Mouse (Mus musculus) forebrain, embryonic 12.5 days (tissue): ENCODE results near the gene Lrch2. TPM values are rescaled to one million over a fixed set of nuclear protein-coding genes. Genes with fewer than 3 reads are reported as not detected.

Source experiments
- ATAC-seq: fragments of 200-750 bp; cut with Nextera tagmentation; 2 replicates; pipeline ENCODE4 v1.8.0; 2017; ENCODE audit warnings: moderate TSS enrichment; ENCODE audit not compliant: low FRiP score
- H3K27ac ChIP-seq: fragments of 300-500 bp; sonication (generic); 2 replicates; pipeline ENCODE4 v1.5.1; 2016; ENCODE audit warnings: mild to moderate bottlenecking
- H3K27me3 ChIP-seq: fragments of 300-500 bp; sonication (generic); 2 replicates; pipeline ENCODE4 v1.6.1; 2016; ENCODE audit warnings: mild to moderate bottlenecking
- H3K36me3 ChIP-seq: fragments of 300-500 bp; sonication (generic); replicated peaks from 2 replicates; pipeline ENCODE4 v1.6.1; 2016; ENCODE audit warnings: mild to moderate bottlenecking
- H3K4me1 ChIP-seq: fragments of 300-500 bp; sonication (generic); 2 replicates; pipeline ENCODE4 v1.6.1; 2016
- H3K4me2 ChIP-seq: fragments of 300-500 bp; sonication (generic); 2 replicates; pipeline ENCODE4 v1.6.1; 2016; ENCODE audit warnings: mild to moderate bottlenecking, moderate library complexity
- H3K4me3 ChIP-seq: fragments of 300-500 bp; sonication (generic); replicated peaks from 2 replicates; pipeline ENCODE4 v1.5.1; 2016; ENCODE audit warnings: mild to moderate bottlenecking
- H3K9ac ChIP-seq: fragments of 300-500 bp; sonication (generic); 2 replicates; pipeline ENCODE4 v1.6.1; 2016; ENCODE audit warnings: mild to moderate bottlenecking
- H3K9me3 ChIP-seq: fragments of 300-500 bp; sonication (generic); 2 replicates; pipeline ENCODE4 v1.6.1; 2016
- WGBS: fragments of 180-500 bp; shearing (Covaris S2); methylation state at CpG from one replicate; pipeline ENCODE4 v1.1.7; 2016; 5-methylcytosine and 5-hydroxymethylcytosine counted together
- polyA plus RNA-seq: library from polyadenylated mRNA; unstranded; fragments of >200 nt; fragmentation: Nextera tagmentation; extraction: Ambion mirVana; gene quantifications from 2 replicates; pipeline ENCODE4 v1.2.1, GENCODE M21; 2016

Gene Lrch2
- polyA plus RNA-seq, 1 experiment from 2014 or later, result 15.4 TPM

- 50% methylated on average over 1 of the region's 1 CpGs for WGBS
- no peak for ATAC-seq
- H3K4me1 ChIP-seq, result no peaks in the 10 kb centered on the region
- H3K9me3 ChIP-seq, result no peaks in the 10 kb centered on the region
- no peaks in the 10 kb centered on the region for H3K36me3 ChIP-seq
- H3K9ac ChIP-seq, result no peak within 1 kb of the TSS
- no peaks in the 10 kb centered on the region for H3K27me3 ChIP-seq
- no peak within 1 kb of the TSS for H3K4me2 ChIP-seq
- H3K27ac ChIP-seq, result no peak within 1 kb of the TSS
- no peak within 1 kb of the TSS for H3K4me3 ChIP-seq
These were observed 124.8 kb downstream of the Lrch2 start, which contains the start of gene Il13ra2 for GRCm38 (mm10) chrX:147429129-147429528. Il13ra2 (minus strand) TSS chrX:147429192.

Other genes starting within 250 kb of the Lrch2 start
- gene Il13ra2, start 124.9 kb downstream of the Lrch2 start, polyA plus RNA-seq, result not detected in 2 replicates
- gene Vmn1r239-ps, start 100.4 kb downstream of the Lrch2 start, polyA plus RNA-seq, result not detected in 2 replicates
- gene Gm15128, start 211.9 kb upstream of the Lrch2 start, polyA plus RNA-seq, result not detected in 2 replicates